Mouse (Mus musculus) bone marrow, adult 2 months (tissue): ENCODE data around the gene Ksr2.

ENCODE experiments used
- CTCF ChIP-seq: fragments of 200-500 bp; IDR thresholded peaks from 2 replicates; pipeline ENCODE4 v1.5.1; 2011; ENCODE audit warnings: low read length, control low read depth; ENCODE audit not compliant: control insufficient read depth, insufficient read depth
- POLR2A ChIP-seq: fragments of 200-500 bp; IDR thresholded peaks from 2 replicates; pipeline ENCODE4 v1.6.1; 2011; ENCODE audit warnings: low read depth, mild to moderate bottlenecking, control low read depth, low read length, borderline replicate concordance; ENCODE audit not compliant: control insufficient read depth

DNA sequence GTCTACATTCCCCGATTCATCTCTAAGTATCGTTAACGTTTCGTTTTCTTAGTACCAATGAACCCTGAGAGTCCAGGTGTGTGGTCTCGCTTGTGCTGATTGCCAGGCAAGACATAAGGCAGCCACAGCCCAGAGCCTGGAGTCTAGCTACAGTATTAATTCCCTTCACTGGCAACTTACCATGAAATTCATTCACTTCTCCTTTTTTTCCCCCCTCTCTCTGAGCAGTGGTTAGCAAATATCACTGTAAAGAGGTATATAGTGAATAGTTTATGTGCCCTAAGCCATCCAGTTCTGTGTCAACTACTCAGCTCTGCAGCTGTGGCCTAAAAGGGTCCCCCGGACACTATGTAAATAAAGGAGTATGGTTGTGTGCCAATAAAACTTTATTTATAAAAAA, 71.6 kb downstream of the Ksr2 start:
- no peak for TF ChIP-seq CTCF
- TF ChIP-seq POLR2A = no peak
